Mouse (Mus musculus): ENCODE results near the gene Dennd1a. TPM values are rescaled to one million over a fixed set of nuclear protein-coding genes. Genes with fewer than 3 reads are reported as not detected.
"Not testable (repeated sequence)": the region's sequence is repeated elsewhere in the genome, so short reads cannot be mapped to it uniquely, and the experiment has no call there.

The Dennd1a gene
- polyA plus RNA-seq, 1 experiment = 44.5 TPM

DNA sequence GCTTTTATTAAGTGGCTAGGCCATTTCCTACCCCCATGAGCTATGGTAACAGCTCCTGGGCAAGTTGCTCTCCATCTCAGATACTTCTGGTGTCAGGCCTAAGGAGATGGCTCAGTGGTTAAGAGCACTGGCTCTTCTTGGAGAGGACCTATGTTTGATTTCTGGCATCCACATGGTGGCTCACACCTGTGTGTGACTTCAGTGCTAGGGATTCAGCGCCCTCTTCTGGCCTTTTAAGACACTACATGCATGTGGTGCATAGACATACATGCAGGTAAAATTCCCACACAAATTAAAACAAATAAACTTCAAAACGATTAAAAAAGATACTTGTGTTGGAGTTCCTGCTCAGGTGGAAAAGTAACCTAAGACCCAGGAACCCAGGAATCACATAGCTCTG lies 338.8 kb downstream of the Dennd1a start:
- Histone ChIP-seq H3K4me1 (ENCODE audit: control insufficient read depth, insufficient read depth, low read length) (peaks cover 4% of the 10 kb centered on the region; the same call in 1 of the 2 replicates), H3K27ac (ENCODE audit: insufficient read depth, low read length) (no peak overlapping the region), H3K4me3 (ENCODE audit: insufficient read depth, low read length) (no peak overlapping the region)
- TF ChIP-seq CTCF (IDR thresholded peaks at IDR 0.05; ENCODE audit: extremely low read depth, insufficient read depth, low read length) = peak; percentile 18; the same call in 1 of the 2 replicates
- no peak for TF ChIP-seq POLR2A (IDR thresholded peaks at IDR 0.05; ENCODE audit: extremely low read depth, insufficient read depth, low read length)

DNA sequence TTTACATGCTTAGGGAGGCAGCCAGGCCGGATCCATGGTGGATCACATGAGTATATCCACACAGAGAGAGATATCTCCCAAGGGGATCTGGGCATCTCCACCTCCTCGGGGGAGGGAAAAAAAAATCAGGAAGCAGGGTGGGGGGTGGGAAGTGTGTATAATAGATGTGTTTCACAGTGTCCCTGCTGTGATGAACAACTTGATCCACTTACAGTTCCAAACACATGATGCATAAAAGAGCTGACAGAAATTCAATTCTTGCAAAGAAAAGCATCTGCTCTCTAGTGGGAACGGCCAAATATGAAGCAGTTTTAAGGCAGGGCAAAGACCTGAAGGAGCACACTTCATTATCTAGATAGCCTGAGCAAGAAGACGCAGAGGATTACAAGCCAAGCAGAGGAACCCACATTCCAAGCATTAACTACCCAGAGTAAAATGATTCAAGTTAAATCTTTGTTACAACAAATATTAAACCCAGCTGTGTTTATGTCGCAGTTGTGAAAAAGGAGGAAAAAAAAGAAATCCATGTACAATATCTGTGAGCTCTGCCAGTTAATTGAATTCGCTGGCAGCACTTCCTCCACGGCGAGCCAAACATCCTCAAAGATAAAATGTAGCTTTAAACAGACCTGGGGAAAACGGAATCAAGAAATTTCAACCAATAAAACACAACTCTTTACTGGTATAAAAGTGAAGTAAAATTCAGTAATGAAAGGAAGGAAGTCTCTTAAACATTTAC lies 341.4 kb downstream of the Dennd1a start:
- Histone ChIP-seq H3K4me1 (ENCODE audit: control insufficient read depth, insufficient read depth, low read length) (peaks cover 4% of the 10 kb centered on the region; the same call in 1 of the 2 replicates), H3K27ac (ENCODE audit: insufficient read depth, low read length) (no peak overlapping the region), H3K4me3 (ENCODE audit: insufficient read depth, low read length) (no peak overlapping the region)
- TF ChIP-seq CTCF (IDR thresholded peaks at IDR 0.05; ENCODE audit: extremely low read depth, insufficient read depth, low read length) (no peak), POLR2A (IDR thresholded peaks at IDR 0.05; ENCODE audit: extremely low read depth, insufficient read depth, low read length) (no peak)

DNA sequence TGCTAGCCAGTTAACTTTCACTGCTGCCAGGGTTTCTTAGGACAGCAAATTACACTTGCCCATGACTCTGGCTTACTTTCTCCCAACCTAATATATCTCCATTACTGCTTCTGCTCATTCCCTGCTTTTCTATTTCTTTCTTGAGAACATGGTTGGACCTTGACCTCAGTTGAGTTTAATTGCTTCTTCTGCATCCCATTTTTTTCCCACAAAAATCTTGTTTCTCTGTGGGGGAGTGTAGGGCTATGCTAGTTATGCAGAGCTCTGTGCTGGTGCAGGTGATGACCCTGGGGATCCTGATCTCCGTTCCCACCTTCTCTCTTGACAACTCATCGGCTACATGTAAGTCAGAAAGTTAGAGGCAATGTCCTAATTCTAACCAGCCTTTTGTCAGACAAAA lies 344.3 kb downstream of the Dennd1a start:
- Histone ChIP-seq H3K4me1 (ENCODE audit: control insufficient read depth, insufficient read depth, low read length) (peaks cover 4% of the 10 kb centered on the region; the same call in 1 of the 2 replicates), H3K4me3 (ENCODE audit: insufficient read depth, low read length) (no peak overlapping the region), H3K27ac (ENCODE audit: insufficient read depth, low read length) (no peak overlapping the region)
- TF ChIP-seq CTCF (IDR thresholded peaks at IDR 0.05; ENCODE audit: extremely low read depth, insufficient read depth, low read length) (no peak), POLR2A (IDR thresholded peaks at IDR 0.05; ENCODE audit: extremely low read depth, insufficient read depth, low read length) (no peak)

DNA sequence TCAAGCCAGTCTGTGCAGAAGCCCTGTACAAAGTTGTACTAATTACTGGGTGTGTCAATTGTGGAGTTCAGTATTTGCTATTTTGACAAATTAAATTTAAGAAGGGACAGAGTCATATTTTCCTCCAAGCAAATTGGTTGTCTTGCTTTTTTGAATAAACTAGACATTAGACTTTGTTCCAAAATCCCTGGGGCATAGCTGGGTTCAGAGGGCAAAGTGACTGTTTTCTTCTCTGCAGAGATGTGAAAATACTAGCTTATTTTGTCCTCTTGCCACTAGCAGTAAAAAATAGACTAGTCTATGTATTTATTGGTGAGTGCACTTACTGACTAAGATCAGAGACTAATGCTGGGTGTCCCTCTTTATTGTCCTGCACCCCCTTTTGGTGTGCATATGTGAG lies 345.4 kb downstream of the Dennd1a start:
- H3K4me1 ChIP-seq (ENCODE audit: control insufficient read depth, insufficient read depth, low read length) = peaks cover 4% of the 10 kb centered on the region; the same call in 1 of the 2 replicates
- no peak for TF ChIP-seq POLR2A (IDR thresholded peaks at IDR 0.05; ENCODE audit: extremely low read depth, insufficient read depth, low read length)
- TF ChIP-seq CTCF (IDR thresholded peaks at IDR 0.05; ENCODE audit: extremely low read depth, insufficient read depth, low read length) = no peak
- no peak overlapping the region for H3K4me3 ChIP-seq (ENCODE audit: insufficient read depth, low read length)
- H3K27ac ChIP-seq (ENCODE audit: insufficient read depth, low read length) = no peak overlapping the region

DNA sequence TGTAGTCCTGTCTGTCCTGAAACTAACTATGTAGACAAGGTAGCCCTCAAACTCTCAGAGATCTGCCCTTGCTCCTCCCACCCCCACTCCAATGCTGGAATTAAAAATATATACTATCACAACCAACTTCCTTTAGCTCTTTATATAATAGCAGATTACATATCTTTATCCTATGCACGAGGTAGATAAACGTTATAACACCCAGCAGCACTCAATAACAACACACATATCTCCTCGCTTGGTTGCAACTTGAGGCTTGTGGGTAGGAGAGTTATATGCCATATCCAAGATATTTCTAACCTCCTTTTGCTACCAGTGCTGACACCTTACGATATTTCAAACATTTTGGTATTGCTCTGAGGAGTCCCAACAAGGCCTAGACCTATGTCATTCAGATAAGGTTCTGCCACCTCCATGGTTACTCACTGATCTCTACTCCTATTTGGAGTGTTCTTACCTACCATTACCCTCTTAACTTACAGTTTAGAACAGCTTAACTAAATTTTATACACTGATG lies 346.3 kb downstream of the Dennd1a start:
- no peak for TF ChIP-seq CTCF (IDR thresholded peaks at IDR 0.05; ENCODE audit: extremely low read depth, insufficient read depth, low read length)
- TF ChIP-seq POLR2A (IDR thresholded peaks at IDR 0.05; ENCODE audit: extremely low read depth, insufficient read depth, low read length) = no peak

DNA sequence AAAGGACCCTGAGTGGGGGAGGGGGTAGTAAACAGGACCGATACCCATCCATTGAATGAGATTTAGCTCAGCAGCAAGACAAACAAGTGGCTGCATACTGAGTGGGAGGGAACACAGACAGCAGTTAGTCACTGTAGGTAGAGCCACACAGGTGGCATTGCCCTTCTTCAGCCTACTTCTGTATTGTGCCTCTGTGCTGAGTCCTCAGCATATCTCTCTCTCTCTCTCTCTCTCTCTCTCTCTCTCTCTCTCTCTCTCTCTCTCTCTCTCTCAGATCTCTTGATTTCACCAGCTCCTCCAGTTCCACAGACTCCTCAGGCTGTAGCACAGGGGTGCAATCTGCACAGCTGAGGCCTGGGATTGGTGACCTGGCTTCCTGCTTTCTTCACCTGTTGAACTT lies 347.2 kb downstream of the Dennd1a start:
- Histone ChIP-seq H3K4me1 (ENCODE audit: control insufficient read depth, insufficient read depth, low read length) (no peaks in the 10 kb centered on the region), H3K4me3 (ENCODE audit: insufficient read depth, low read length) (no peak overlapping the region), H3K27ac (ENCODE audit: insufficient read depth, low read length) (no peak overlapping the region)
- TF ChIP-seq CTCF (IDR thresholded peaks at IDR 0.05; ENCODE audit: extremely low read depth, insufficient read depth, low read length) (no peak), POLR2A (IDR thresholded peaks at IDR 0.05; ENCODE audit: extremely low read depth, insufficient read depth, low read length) (no peak)

More for the DNA sequence above, 346.3 kb downstream of the Dennd1a start:
- H3K27ac ChIP-seq (ENCODE audit: insufficient read depth, low read length) = no peak overlapping the region
- H3K4me3 ChIP-seq (ENCODE audit: insufficient read depth, low read length) = no peak overlapping the region
- H3K4me1 ChIP-seq (ENCODE audit: control insufficient read depth, insufficient read depth, low read length) = peaks cover 2% of the 10 kb centered on the region; the same call in 1 of the 2 replicates

DNA sequence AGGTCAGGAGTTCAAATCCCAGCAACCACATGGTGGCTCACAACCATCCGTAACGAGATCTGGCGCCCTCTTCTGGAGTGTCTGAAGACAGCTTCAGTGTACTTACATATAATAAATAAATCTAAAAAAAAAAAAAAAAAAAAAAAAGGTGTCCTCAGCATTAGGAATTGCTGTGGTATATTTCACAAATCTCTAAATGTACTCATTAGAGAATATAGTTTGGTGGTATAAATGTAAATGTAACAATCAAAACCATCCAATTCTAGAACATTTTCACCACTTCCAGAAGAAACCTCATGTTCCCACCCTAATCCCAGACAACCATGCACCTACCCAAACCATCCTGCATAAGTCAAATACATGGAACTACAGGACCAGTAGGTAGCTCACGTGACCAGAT lies 350.3 kb downstream of the Dennd1a start:
- H3K4me1 ChIP-seq (ENCODE audit: control insufficient read depth, insufficient read depth, low read length); H3K4me3 ChIP-seq (ENCODE audit: insufficient read depth, low read length); H3K27ac ChIP-seq (ENCODE audit: insufficient read depth, low read length): not testable (repeated sequence)

DNA sequence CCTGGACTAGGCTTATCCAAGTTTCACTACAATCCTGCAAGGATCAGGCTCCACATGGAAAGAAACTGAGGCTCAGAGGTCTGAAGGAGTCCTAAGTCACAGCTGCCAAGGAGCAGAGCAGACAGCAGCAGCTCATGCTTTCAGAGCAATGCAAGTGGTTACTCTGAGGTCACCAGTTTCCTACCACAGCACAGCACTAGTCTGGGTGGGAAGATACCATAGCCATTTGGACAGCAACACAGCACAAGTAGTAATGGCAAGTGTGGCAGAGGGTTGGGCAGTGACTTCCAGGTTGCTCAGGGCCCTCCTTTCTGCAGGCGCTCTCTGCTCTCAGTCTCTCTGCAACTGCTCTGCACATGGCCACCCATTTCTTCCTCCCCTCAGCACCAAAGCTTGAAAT lies 354.9 kb downstream of the Dennd1a start:
- peaks cover 5% of the 10 kb centered on the region; the same call in 1 of the 2 replicates for H3K4me1 ChIP-seq (ENCODE audit: control insufficient read depth, insufficient read depth, low read length)
- H3K27ac ChIP-seq (ENCODE audit: insufficient read depth, low read length) = no peak overlapping the region
- TF ChIP-seq POLR2A (IDR thresholded peaks at IDR 0.05; ENCODE audit: extremely low read depth, insufficient read depth, low read length) (no peak), CTCF (IDR thresholded peaks at IDR 0.05; ENCODE audit: extremely low read depth, insufficient read depth, low read length) (no peak)
- no peak overlapping the region for H3K4me3 ChIP-seq (ENCODE audit: insufficient read depth, low read length)

DNA sequence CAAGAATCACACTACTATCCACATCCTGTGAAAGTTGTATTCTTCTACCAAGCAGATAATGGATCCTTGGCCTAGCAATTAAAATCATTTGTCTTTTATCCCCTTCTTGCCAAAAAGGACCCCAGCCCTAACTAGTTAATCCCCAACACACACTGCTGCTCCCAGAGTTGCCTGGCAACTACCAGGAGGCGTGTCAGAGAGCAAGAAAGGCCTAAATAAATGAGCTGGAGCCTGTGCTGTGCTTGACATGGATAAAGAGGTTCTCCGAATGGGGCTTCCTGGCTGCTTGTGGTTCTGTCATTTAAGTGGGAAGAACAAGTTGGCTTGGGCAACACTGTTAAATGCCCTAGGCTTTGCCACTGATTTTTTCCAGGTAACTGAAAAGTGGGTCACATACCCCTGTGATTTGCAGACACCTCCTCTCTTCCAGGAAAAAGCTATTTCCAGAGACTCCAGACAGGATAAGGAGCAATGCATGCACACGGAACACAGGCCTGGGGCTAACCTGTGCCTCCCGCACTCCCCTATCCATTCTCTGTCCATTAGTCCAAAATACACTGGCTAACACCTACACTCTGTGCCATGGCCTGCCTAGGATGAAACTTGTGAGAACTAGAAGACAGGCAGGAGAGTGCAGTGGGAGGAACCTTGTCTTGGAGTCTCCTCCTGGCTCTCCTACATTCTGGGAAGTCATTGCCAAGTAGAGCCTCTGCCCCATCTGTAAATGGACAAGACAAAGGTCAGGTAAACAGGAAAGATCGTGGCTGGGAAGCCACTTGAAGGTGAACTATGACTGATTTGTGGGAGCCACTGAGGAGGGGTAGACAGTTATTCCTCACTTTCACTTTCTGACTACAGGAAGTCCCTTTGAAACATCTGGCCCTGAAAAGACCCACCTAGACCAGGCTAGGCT lies 355.9 kb downstream of the Dennd1a start:
- H3K27ac ChIP-seq (ENCODE audit: insufficient read depth, low read length) = no peak overlapping the region

More for the DNA sequence above, 355.9 kb downstream of the Dennd1a start:
- H3K4me3 ChIP-seq (ENCODE audit: insufficient read depth, low read length) = no peak overlapping the region
- TF ChIP-seq POLR2A (IDR thresholded peaks at IDR 0.05; ENCODE audit: extremely low read depth, insufficient read depth, low read length) (no peak), CTCF (IDR thresholded peaks at IDR 0.05; ENCODE audit: extremely low read depth, insufficient read depth, low read length) (no peak)
- peaks cover 5% of the 10 kb centered on the region; the same call in 1 of the 2 replicates for H3K4me1 ChIP-seq (ENCODE audit: control insufficient read depth, insufficient read depth, low read length)
